Mouse (Mus musculus): ENCODE results near the gene Spock1. TPM values are rescaled to one million over a fixed set of nuclear protein-coding genes. Genes with fewer than 3 reads are reported as not detected.
"Not testable (repeated sequence)": the region's sequence is repeated elsewhere in the genome, so short reads cannot be mapped to it uniquely, and the experiment has no call there.

Spock1 gene
- total RNA-seq, 4 experiments from 2014 or later: 11.1 to 19.0 (median 13.4) TPM

- DNase-seq: no peak
Measured at GRCm38 (mm10) chr13:57484426-57485168, 423.5 kb downstream of the Spock1 start.

DNA sequence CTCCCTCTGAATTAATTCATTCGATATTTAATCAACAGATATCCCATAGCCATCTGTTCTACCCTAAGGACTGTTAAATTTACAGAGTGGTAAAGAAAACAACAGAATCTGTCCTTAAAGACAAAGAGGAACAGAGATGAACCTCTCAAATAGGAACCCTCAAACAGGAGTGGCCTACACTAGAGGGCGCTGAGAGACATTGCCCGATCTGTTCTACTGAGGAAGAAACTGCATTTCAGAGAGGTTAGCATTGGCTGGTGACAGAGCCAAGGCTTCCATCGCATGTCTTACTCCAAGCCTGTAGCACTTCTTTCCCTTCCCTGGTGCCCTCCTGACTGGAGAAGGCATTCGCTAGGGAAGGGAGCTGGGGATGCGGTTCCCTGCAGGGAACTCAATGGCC lies 431.4 kb downstream of the Spock1 start:
- peak; percentile 3 for DNase-seq

DNA sequence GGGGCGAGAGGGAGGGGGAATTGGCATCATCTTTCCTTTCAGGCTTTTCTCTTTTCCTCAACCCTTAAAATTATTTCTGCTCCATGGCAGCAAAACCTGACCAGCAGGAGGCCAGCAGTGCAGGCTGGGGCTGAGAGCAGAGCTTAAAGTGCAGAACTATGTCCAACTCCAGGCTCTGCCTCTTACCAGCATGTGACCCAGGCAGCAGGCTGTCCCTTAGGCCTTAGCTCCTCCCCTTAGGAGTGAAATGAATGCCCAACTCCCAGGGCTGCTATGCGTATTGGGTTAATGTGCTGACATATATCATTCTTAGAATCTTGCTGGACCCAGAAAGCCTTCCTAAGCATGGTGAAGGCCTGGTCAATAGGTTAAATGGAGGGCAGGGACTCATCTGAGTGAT lies 434.1 kb downstream of the Spock1 start:
- no peak for DNase-seq

GRCm38 (mm10) chr13:57470922-57471321 lies 437.2 kb downstream of the Spock1 start:
- not testable (repeated sequence) for DNase-seq

DNA sequence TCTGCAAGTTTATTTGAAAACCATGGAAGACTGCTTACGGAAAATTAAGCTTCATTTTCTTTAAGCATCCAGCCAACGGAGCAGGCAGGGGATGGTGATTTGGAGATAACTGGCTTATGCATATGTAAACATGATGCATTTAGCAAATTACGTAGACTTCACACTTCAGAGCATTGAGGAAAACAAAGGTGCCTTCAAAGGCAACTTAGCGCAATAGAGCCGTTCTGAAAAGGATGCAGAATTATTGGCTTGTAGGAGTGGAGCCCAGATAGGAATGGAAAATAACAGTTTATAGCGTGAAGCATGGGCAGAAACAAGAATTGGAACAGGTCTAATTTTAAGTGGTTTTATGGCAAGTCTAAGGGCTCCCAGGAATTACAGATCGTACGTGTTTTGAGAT lies 448.2 kb downstream of the Spock1 start:
- no peak for DNase-seq

GRCm38 (mm10) chr13:57450189-57450821 lies 457.8 kb downstream of the Spock1 start:
- no peak for DNase-seq

DNA sequence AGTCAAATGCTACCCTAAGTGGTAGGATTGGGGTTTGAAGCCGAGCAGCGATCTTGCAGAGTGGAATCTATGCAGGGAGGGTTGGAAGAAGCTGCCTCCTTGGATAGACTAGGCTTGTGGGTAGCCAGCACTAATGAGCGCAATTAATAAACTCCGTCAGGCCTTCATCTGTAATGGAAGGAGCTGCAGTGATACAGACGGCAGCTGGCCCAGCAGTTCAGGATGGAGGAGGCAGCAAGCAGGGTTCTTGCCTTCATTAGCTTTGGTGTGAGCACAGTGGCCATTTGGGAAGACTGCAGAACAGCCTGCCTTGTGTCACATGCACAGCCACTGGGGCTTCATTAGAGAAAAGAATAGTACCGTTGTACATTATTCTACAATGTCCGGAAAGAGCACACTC lies 459.2 kb downstream of the Spock1 start:
- DNase-seq: no peak

DNA sequence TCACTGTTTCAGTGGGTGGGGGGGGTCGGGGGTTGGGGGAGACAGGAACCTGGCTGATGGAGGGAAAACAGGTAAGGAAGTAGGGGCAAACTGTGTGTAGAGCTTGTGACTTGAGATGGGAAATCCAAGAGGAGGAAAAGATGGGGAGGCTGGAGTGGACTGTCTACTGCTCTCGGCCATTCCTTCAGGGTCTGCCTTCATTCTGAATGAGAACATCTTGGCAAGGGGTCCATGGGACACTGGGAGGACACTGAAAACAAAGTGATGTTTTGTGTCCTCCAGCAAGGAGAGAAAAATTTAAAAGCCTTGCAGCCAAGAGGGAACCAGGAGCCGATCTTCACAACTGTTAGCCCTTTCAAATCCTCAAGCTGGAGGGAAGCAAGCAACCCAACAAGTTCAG lies 463.2 kb downstream of the Spock1 start:
- DNase-seq: no peak

DNA sequence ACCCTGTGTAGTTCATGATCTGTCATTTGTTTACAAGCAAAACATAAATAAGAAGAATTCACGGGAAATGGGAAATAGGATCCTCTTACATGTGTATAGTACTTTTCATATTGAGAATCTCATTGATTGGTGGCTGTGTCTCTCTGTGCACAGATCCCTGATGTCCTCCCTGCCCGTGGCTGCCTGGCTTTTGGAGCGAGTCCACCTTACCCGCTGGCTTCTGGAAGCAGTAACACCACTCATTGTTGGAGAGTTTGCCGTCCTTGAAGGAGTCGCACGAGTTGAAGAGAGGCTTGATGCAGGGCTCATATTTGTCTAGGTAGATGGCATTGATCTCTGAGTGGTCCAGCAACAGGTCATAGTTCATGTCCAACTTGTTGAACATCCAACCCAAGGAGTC lies 468.0 kb downstream of the Spock1 start:
- DNase-seq: no peak

GRCm38 (mm10) chr13:57435726-57436220 lies 472.4 kb downstream of the Spock1 start:
- DNase-seq: no peak

- DNase-seq: no peak
Measured at GRCm38 (mm10) chr13:57433848-57434247, 474.3 kb downstream of the Spock1 start.

GRCm38 (mm10) chr13:57431815-57432214 lies 476.3 kb downstream of the Spock1 start:
- no peak for DNase-seq

DNA sequence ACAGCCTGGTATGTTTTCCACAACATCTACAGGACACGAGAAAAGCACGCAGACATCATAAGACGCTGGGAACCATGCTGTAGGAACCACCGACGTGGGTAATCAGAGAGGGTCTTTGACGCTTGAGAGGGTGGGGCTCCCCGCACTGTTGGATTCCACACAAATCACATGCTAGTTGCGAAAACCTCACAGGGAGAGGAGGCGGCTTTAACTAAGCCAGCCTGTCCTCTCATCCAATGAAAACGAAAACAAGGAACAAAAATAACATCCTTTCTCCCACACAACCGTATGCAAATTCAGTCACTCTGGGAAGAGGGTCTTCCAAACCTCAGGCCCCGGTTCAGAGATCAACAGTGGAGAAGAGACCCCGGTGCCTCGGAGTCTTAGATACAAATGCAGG lies 479.3 kb downstream of the Spock1 start:
- DNase-seq: no peak

GRCm38 (mm10) chr13:57418781-57419180 lies 489.4 kb downstream of the Spock1 start:
- DNase-seq: no peak

DNA sequence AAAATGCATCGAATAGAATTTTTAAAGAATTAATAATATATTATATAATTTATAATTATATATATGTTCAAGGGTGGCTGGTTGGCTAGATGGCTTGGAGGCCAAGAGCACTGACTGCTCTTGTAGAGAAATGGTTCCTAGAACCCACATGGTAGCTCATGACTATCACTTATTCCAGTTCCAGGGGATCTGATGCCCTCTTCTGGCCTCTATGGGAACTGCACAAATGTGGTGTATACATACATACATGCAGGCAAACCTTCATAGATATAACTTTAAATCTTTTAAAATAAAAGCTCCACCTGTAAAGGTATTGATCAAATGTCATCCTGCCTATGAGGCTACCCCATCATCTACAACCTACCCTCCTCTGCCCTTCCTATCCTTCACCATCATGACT lies 493.4 kb downstream of the Spock1 start:
- no peak for DNase-seq

GRCm38 (mm10) chr13:57407666-57408065 lies 500.5 kb downstream of the Spock1 start:
- no peak for DNase-seq

DNA sequence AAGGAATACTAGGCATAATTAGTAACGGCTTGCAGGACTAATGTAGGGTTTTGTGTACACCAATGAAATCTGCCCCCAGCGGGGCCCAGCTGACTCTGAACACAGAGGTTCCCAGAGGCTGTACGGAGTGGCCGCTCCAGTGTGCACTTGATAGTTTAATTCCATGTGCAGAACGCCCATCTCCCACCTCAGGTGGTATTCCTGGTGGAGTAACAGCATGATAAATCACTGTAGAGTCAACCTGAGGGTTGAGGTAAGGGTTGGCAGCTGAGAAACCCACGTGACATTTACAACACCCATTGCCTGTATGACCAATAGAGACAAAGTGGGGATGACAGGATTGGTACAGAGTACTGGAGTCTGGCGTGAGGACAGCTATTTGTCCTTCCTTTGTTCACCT lies 505.7 kb downstream of the Spock1 start:
- no peak for DNase-seq

DNA sequence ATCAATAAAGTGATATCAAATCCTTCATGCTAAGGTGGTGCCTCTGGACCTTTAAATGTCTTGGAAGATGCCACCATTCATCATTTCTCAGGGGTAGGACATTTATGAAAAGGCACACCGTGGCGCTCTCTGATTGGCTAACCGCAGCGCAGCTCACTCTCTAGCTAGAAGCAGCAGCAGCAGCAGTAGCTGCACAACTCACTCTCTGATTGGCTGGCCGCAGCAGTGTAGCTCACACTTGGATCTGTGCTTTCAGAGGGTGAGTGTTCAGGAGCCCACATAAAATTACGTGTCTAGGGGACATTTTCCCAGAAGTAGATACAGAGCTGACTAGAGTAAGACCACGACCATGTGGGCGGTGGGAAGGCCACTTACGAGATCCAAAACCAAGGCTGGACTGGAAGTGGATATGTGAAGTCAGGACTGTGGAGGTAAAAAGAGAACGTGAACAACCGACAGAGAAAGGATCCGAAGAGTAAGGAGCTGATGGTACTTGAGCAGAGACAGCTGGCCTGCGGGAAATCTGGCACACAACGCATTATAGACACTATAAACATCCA lies 535.9 kb downstream of the Spock1 start:
- DNase-seq: no peak

Other genes with a start within 250 kb of the Spock1 start
- 1 to 10 TPM; 1.1 to 4.2 (median 3.2) TPM for gene Klhl3, start 205.3 kb upstream of the Spock1 start, total RNA-seq (2022)
- gene Hnrnpa0, start 220.2 kb upstream of the Spock1 start, total RNA-seq (2022): 100 to 1,000 TPM; 104 to 131 (median 119) TPM
- gene Idnk, start 249.3 kb upstream of the Spock1 start, total RNA-seq (2022): 10 to 100 TPM; 59.2 to 71.4 (median 63.6) TPM